Mouse (Mus musculus) kidney, embryonic 16.5 days (tissue): ENCODE measurements at regions not wholly inside any gene's neighbourhood (a gene's known extent, or its start where the extent isn't known, plus 50 kb on each side); places are given as distances from the start of the nearest gene placed in this dataset.
A peak's percentile ranks its signal among the peaks of the same experiment; 100 is the strongest.
"Not testable (repeated sequence)": the region's sequence is repeated elsewhere in the genome, so short reads cannot be mapped to it uniquely, and the experiment has no call there.

Experiments
- ATAC-seq: fragments of 200-750 bp; cut with Nextera tagmentation; 2 replicates; pipeline ENCODE4 v1.8.0; 2017; ENCODE audit warnings: moderate TSS enrichment; ENCODE audit not compliant: low FRiP score, low TSS enrichment
- H3K27ac ChIP-seq: fragments of 300-500 bp; sonication (generic); 2 replicates; pipeline ENCODE4 v1.5.1; 2014; ENCODE audit warnings: low read length
- H3K27me3 ChIP-seq: fragments of 300-500 bp; sonication (generic); 2 replicates; pipeline ENCODE4 v1.6.1; 2014; ENCODE audit warnings: low read length, control low read depth, mixed read lengths; ENCODE audit not compliant: insufficient read depth
- H3K36me3 ChIP-seq: fragments of 300-500 bp; sonication (generic); 2 replicates; pipeline ENCODE4 v1.6.1; 2014; ENCODE audit warnings: low read length, control low read depth, mixed read lengths; ENCODE audit not compliant: insufficient read depth
- H3K4me1 ChIP-seq: fragments of 300-500 bp; sonication (generic); 2 replicates; pipeline ENCODE4 v1.6.1; 2014; ENCODE audit warnings: low read length, control low read depth, mixed read lengths; ENCODE audit not compliant: insufficient read depth
- H3K4me2 ChIP-seq: fragments of 300-500 bp; sonication (generic); replicated peaks from 2 replicates; pipeline ENCODE4 v1.6.1; 2014; ENCODE audit warnings: low read depth, low read length
- H3K4me3 ChIP-seq: fragments of 300-500 bp; sonication (generic); 2 replicates; pipeline ENCODE4 v1.5.1; 2014; ENCODE audit warnings: mild to moderate bottlenecking, low read length
- H3K9ac ChIP-seq: fragments of 300-500 bp; sonication (generic); replicated peaks from 2 replicates; pipeline ENCODE4 v1.6.1; 2014; ENCODE audit warnings: low read length
- H3K9me3 ChIP-seq: fragments of 300-500 bp; sonication (generic); 2 replicates; pipeline ENCODE4 v1.6.1; 2016; ENCODE audit warnings: low read length, control low read depth
- WGBS: fragments of 180-500 bp; shearing (Covaris S2); extraction: QIAGEN DNeasy Blood & Tissue Kit; methylation state at CpG from one replicate; pipeline ENCODE4 v1.1.7; 2014; 5-methylcytosine and 5-hydroxymethylcytosine counted together

DNA sequence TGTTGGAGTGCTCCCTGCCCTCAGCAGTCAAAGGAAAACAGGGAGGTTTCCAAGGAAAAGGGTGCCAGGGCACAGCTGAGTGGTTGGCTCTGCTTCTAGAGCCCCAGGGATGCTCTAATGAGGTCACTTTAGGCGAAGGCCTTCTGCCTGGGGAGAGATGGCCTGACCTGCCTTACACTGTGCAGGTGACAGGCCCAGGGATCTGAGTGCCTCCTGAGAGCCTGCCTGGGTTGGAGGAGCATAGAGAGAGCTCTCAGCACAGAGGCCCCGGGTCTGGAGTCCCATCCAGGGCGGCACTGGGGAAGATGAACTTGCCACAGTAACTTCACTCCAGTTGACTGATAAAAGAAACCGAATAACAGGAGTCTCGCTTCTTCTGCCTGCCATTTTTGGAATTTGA is 125.7 kb upstream of the Sulf2 start:
- H3K36me3 ChIP-seq, H3K4me3 ChIP-seq, H3K27me3 ChIP-seq, H3K27ac ChIP-seq, H3K4me2 ChIP-seq, H3K4me1 ChIP-seq, H3K9ac ChIP-seq, H3K9me3 ChIP-seq: not testable (repeated sequence)
- WGBS, result no CpG with 5 or more reads among the region's 5 CpGs
- peak; percentile 34 for ATAC-seq

DNA sequence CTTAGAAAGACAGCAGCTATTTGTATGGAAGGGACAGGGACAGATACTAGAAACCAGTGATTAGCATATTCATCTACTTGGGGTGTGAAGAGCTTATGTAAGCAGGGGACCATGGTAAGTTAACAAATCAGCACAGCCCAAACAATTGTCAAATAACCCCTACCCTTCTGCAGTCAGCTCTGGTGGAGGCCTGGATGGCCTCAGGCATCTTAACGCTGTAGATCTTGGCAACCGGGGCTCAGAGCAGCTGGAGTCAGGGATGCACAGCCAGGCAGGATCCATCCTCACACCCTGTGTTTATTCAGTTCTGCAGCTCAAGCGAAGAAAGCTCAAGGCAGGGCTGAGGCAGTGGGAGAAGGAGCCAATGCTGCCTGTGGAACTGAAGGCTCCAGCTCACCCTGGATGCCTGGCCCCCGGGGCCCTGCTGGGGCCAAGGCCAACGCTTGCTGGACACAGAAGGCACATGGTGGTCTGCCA is 125.2 kb upstream of the Sulf2 start:
- Histone ChIP-seq H3K36me3 (no peaks in the 10 kb centered on the region), H3K4me1 (no peaks in the 10 kb centered on the region), H3K9me3 (no peaks in the 10 kb centered on the region), H3K4me3 (no peak overlapping the region), H3K9ac (no peak overlapping the region), H3K4me2 (no peak overlapping the region), H3K27me3 (no peaks in the 10 kb centered on the region), H3K27ac (no peak overlapping the region)
- ATAC-seq, result peak; percentile 51
- WGBS, result 21% methylated on average over 5 of the region's 5 CpGs

DNA sequence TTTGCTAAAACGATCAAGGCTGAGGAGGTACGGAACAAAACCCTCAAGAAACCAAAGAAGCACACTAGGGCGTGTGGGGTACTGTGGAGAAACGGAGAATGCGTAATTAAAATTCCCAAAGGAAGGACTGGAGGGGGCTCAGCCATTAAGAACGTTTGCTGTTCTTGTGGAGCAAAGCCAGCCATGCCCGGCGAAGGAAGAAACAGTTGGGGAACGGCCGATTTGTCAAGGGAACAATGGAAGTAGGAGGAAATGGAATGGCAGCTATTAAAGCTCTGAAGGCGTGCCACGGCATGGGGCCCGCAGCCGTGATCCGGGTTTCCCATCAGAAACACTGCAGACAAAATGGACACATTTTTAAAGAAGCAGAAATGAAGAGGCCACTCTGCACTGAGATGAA is 124.2 kb upstream of the Sulf2 start:
- no peak for ATAC-seq
- Histone ChIP-seq H3K36me3 (no peaks in the 10 kb centered on the region), H3K4me2 (no peak overlapping the region), H3K27ac (no peak overlapping the region), H3K27me3 (no peaks in the 10 kb centered on the region), H3K4me1 (no peaks in the 10 kb centered on the region), H3K4me3 (no peak overlapping the region), H3K9ac (no peak overlapping the region), H3K9me3 (no peaks in the 10 kb centered on the region)
- WGBS, result 87% methylated on average over 15 of the region's 15 CpGs

DNA sequence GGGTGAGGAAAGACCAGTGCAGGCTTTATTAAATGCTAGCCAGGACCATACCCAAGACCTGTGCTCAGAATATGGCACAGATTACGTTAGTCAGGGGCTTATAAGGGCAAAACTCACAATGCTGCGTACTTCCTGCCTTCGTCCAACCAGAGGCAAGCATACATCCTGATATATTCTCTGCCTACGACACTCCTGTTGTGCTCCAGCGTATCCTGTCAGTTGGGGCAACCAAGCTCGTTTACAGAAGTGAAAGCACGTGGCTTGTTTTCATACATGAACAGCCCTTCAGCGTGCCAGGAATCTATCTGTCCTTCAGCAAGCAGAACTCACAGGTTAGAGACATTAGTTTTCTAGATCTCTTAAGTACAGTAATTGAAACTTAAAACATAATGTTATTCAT is 119.9 kb upstream of the Sulf2 start:
- Histone ChIP-seq H3K4me2 (no peak overlapping the region), H3K4me1 (peaks cover 12% of the 10 kb centered on the region), H3K9me3 (no peaks in the 10 kb centered on the region), H3K4me3 (no peak overlapping the region), H3K9ac (no peak overlapping the region), H3K27ac (no peak overlapping the region), H3K36me3 (no peaks in the 10 kb centered on the region), H3K27me3 (no peaks in the 10 kb centered on the region)
- WGBS, result 78% methylated on average over 8 of the region's 8 CpGs
- no peak for ATAC-seq

DNA sequence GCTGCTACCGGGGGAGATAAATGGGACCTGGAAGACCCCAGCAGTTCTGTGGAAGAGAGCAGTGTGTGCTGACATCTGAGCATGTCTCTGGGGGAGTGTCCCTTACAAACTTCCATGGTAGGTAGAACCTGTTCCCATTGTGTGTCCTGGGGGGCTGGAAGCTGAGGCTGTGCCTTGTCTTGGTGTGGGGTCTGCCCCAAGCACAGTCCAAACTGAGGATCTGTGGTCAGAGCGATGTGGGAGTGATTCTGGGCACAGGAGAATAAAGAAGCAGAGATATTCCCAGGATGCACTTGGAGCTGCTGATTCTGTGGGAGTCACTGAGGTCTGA is 118.5 kb upstream of the Sulf2 start:
- H3K4me3 ChIP-seq, result no peak overlapping the region
- peak; percentile 40; the same call in 1 of the 2 replicates for ATAC-seq
- no peaks in the 10 kb centered on the region for H3K9me3 ChIP-seq
- H3K4me2 ChIP-seq, result peak overlapping the region; percentile 28; the same call in 1 of the 2 replicates
- H3K9ac ChIP-seq, result no peak overlapping the region
- no peak overlapping the region for H3K27ac ChIP-seq
- no peaks in the 10 kb centered on the region for H3K27me3 ChIP-seq
- 58% methylated on average over 2 of the region's 2 CpGs for WGBS
- no peaks in the 10 kb centered on the region for H3K36me3 ChIP-seq
- peaks cover 12% of the 10 kb centered on the region for H3K4me1 ChIP-seq

DNA sequence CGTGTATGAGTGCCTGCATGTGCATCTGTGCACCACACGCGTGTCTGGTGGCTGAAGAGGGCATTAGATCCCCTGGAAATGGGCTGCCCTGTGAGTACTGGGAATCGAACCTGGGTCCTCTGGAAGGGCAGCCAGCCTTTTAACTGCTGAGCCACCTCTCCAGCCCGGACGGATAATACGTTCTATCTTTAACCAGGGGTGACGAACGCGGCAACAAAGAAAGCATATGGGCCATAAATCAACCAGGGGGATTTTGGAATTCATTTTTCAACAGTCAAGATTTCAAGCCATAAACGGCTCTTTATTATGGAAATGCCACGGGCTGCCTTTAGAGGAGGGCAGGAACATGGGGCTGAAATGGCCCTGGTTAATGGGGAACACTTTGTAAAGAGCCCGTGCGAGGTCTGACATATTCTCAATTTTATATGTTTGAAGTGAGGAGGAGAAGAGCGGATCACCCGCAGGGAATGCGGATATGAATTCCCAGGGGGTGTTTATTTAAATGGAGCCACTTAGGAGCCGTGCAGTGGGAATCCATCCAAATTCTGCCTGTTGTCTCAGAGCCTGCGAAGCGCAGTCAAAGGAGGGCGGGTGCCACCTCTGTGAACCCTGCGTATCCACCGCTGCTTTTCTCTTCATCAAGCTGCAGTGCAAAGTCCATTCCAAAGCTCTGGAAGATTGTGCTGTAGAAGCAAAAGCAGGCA is 118.0 kb upstream of the Sulf2 start:
- 36% methylated on average over 23 of the region's 23 CpGs for WGBS
- H3K9me3 ChIP-seq, result no peaks in the 10 kb centered on the region
- H3K4me3 ChIP-seq, result no peak overlapping the region
- H3K4me2 ChIP-seq, result peak overlapping the region; percentile 28
- H3K9ac ChIP-seq, result no peak overlapping the region
- peaks cover 12% of the 10 kb centered on the region for H3K4me1 ChIP-seq
- no peaks in the 10 kb centered on the region for H3K36me3 ChIP-seq
- ATAC-seq, result peak; percentile 67
- no peak overlapping the region for H3K27ac ChIP-seq
- no peaks in the 10 kb centered on the region for H3K27me3 ChIP-seq

DNA sequence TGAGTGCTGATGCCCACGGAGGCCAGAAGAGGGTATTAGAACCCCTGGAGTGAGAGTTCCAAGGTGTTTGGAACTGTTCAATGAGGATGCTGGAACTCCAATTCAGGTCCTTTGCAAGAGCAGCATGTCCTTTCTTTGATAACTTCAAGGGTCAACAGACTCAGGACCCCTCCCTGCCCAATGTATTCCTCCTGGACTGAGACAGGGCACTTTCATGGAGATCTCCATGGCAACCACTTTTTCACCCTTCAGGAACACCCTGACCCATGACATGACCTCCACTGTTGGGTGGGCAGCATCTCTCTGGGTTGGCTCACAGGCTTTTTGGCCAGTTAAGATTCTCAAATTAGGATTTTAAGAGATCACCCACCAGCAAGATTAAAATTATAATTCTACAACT is 117.4 kb upstream of the Sulf2 start:
- no peak overlapping the region for H3K9ac ChIP-seq
- no peak overlapping the region for H3K4me3 ChIP-seq
- no peak overlapping the region for H3K27ac ChIP-seq
- H3K9me3 ChIP-seq, result no peaks in the 10 kb centered on the region
- H3K4me2 ChIP-seq, result no peak overlapping the region
- no peaks in the 10 kb centered on the region for H3K36me3 ChIP-seq
- WGBS, result 73% methylated on average over 1 of the region's 1 CpGs
- no peak for ATAC-seq
- H3K27me3 ChIP-seq, result no peaks in the 10 kb centered on the region
- peaks cover 12% of the 10 kb centered on the region for H3K4me1 ChIP-seq

DNA sequence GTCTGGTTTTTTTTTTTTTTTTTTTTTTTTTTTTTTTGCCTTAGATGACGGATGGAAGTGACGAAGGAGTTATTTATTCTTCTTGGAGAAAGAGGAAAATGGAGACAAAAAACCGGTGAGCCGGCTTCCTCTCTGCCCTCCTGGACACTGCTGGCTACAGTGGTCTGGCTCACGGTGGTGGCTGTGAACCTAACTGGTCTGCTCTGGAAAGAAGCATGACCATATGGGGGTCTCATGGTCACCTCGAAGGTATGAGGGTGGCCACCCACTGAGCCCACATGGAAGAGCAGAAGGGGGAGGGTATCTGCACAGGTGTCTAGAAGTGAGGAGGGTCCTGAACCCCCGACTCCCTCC is 116.7 kb upstream of the Sulf2 start:
- Histone ChIP-seq H3K27me3 (no peaks in the 10 kb centered on the region), H3K9me3 (no peaks in the 10 kb centered on the region), H3K4me3 (no peak overlapping the region), H3K4me1 (peaks cover 12% of the 10 kb centered on the region), H3K4me2 (no peak overlapping the region), H3K27ac (no peak overlapping the region), H3K36me3 (no peaks in the 10 kb centered on the region), H3K9ac (no peak overlapping the region)
- no peak for ATAC-seq
- whole genome bisulfite sequencing, result 77% methylated on average over 7 of the region's 7 CpGs

DNA sequence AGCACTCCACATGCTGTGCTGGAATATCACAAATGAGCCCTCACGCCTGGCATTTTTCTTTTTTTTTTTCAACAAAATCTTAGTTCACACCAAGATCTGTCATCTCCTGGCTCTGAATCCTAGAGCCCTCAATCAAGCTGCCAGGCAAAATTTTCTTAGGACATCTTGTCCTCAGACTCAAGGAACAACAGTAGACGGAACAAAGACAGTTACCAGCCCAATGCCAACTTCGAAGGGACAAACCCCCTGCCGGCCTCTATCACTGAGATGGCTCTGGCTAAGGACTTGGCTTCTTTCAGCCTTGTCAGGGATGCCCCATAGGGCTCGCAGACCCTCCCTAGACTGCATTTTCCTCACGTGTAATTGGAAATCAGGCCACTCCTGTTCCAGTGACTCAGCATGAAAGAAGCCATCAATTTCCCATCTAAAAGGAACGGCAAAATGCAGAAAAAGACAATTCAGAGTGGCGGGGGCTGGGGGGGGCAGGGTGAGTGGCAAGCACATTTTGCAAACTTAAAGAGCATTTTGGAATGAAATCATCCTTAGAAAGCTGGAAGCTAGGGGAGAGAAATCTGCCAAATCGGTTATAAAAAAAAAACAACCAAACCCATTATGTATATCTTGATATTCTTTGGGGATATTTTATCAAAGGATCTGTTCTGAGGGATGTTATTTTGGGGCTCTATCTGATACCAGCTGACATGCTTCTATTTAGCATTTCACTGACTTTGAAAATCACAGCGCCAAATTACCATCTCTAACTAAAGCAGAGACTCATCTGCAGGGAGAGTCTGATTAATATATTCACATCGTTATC is 116.1 kb upstream of the Sulf2 start:
- Histone ChIP-seq H3K27me3 (no peaks in the 10 kb centered on the region), H3K9ac (no peak overlapping the region), H3K27ac (no peak overlapping the region), H3K4me3 (no peak overlapping the region), H3K9me3 (no peaks in the 10 kb centered on the region), H3K36me3 (no peaks in the 10 kb centered on the region), H3K4me1 (peaks cover 12% of the 10 kb centered on the region), H3K4me2 (no peak overlapping the region)
- WGBS, result 70% methylated on average over 11 of the region's 11 CpGs
- no peak for ATAC-seq

DNA sequence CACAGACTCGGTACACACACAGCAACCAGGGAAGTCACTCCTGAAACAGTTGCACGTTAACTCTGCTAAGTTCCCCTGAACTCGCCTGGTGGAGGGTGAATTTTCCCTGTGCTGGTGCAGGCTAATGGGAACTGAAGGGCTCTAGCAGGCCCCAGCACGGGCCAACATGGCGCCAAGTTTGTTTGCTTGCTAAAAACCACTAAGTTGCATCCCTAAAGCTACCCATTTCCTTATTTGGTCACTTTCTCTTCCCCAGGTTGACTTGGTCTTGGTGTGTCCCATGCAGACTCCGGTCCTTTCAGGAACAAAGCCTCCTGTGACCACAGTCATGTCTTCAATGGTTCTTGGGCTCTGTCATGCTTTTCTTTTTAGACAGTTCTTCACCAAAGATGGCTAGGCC is 114.5 kb upstream of the Sulf2 start:
- Histone ChIP-seq H3K9me3 (no peaks in the 10 kb centered on the region), H3K4me2 (no peak overlapping the region), H3K27ac (no peak overlapping the region), H3K4me3 (no peak overlapping the region), H3K27me3 (no peaks in the 10 kb centered on the region), H3K9ac (no peak overlapping the region), H3K36me3 (no peaks in the 10 kb centered on the region), H3K4me1 (peaks cover 14% of the 10 kb centered on the region)
- no peak for ATAC-seq
- WGBS, result 91% methylated on average over 6 of the region's 6 CpGs
